Mouse (Mus musculus) heart, embryonic 10.5 days (tissue): ENCODE measurements around the gene Accsl. TPM values are rescaled to one million over a fixed set of nuclear protein-coding genes. Genes with fewer than 3 reads are reported as not detected.

Source experiments
- DNase-seq: peaks from one replicate; pipeline ENCODE4 v3.0.0-alpha.2; 2017; ENCODE audit warnings: low spot score
- H3K27ac ChIP-seq: fragments of 300-500 bp; sonication (generic); 2 replicates; pipeline ENCODE4 v1.5.1; 2016; ENCODE audit warnings: mild to moderate bottlenecking
- H3K27me3 ChIP-seq: fragments of 300-500 bp; sonication (generic); 2 replicates; pipeline ENCODE4 v1.6.1; 2016; ENCODE audit warnings: mild to moderate bottlenecking; ENCODE audit not compliant: poor library complexity, insufficient read depth, severe bottlenecking
- H3K36me3 ChIP-seq: fragments of 300-500 bp; sonication (generic); 2 replicates; pipeline ENCODE4 v1.6.1; 2016; ENCODE audit warnings: mild to moderate bottlenecking, moderate library complexity
- H3K4me1 ChIP-seq: fragments of 300-500 bp; sonication (generic); 2 replicates; pipeline ENCODE4 v1.6.1; 2016; ENCODE audit warnings: mild to moderate bottlenecking
- H3K4me3 ChIP-seq: fragments of 300-500 bp; sonication (generic); 2 replicates; pipeline ENCODE4 v1.5.1; 2016; ENCODE audit warnings: mild to moderate bottlenecking, moderate library complexity
- H3K9me3 ChIP-seq: fragments of 300-500 bp; sonication (generic); 2 replicates; pipeline ENCODE4 v1.6.1; 2016; ENCODE audit warnings: mild to moderate bottlenecking, moderate library complexity
- WGBS: fragments of 180-500 bp; shearing (Covaris S2); methylation state at CpG from one replicate; pipeline ENCODE4 v1.1.7; 2016; 5-methylcytosine and 5-hydroxymethylcytosine counted together
- polyA plus RNA-seq: library from polyadenylated mRNA; unstranded; fragments of >200 nt; fragmentation: Nextera tagmentation; extraction: Ambion mirVana; gene quantifications from 2 replicates; pipeline ENCODE4 v1.2.1, GENCODE M21; 2016

Accsl gene
- polyA plus RNA-seq, 1 experiment from 2014 or later, result not detected

DNA sequence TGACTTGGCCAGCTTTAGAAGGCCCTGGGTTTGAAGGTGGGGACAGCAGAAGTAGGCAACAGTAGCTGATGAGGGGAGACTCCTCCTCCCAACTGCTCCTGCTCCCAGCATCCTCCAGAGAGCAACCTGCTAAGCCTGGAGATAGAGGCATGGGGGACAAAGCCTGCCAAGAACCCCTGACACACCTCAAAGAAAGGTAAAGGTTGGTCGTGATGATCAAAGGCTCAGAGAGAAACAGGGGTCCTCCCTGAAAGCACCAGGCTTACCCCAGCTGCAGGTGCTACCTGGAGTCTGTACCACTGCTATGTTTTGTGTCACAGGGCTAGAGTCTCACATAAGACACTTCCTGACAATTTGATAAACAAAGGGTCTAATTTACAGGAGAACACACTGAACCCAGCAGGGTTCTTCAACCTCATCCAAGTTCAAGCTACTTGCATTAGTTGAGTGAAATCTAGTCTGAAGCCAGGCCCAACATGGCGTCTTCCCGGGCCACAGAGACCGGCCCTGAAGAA lies 2.5 kb upstream of the Accsl start:
- Histone ChIP-seq H3K27me3 (0 out of 2 replicates have a peak, but pooled peaks cover 12% of the 10 kb centered on the region), H3K4me1 (peaks cover 24% of the 10 kb centered on the region), H3K4me3 (no peak overlapping the region), H3K9me3 (no peaks in the 10 kb centered on the region), H3K36me3 (no peaks in the 10 kb centered on the region), H3K27ac (no peak overlapping the region)
- no peak for DNase-seq
- WGBS, result 83% methylated on average over 4 of the region's 4 CpGs

DNA sequence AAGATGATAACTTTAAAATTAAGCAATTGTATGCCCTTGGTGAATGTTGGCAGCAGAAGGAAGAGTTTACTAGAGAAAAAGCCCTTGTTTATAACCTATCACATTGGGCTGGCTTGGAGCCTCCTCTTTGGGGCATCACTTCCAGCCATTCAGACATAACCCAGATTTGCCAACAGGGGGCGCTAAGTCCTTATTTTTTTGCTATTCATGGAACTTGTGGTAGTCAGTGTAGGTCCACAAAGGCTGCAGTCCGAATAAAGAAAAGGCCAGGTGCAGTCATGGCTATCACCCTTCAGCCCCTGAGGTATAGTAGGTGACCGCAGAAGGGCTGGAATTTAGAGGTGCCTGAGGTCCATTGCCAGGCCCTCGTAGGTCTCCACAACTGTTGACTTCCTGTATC lies 1.9 kb upstream of the Accsl start:
- WGBS, result 45% methylated on average over 4 of the region's 4 CpGs
- H3K27me3 ChIP-seq, result 0 out of 2 replicates have a peak, but pooled peaks cover 18% of the 10 kb centered on the region
- H3K4me3 ChIP-seq, result no peak overlapping the region
- H3K36me3 ChIP-seq, result no peaks in the 10 kb centered on the region
- DNase-seq, result peak; percentile 80
- H3K27ac ChIP-seq, result no peak overlapping the region
- no peaks in the 10 kb centered on the region for H3K9me3 ChIP-seq
- peaks cover 22% of the 10 kb centered on the region for H3K4me1 ChIP-seq

DNA sequence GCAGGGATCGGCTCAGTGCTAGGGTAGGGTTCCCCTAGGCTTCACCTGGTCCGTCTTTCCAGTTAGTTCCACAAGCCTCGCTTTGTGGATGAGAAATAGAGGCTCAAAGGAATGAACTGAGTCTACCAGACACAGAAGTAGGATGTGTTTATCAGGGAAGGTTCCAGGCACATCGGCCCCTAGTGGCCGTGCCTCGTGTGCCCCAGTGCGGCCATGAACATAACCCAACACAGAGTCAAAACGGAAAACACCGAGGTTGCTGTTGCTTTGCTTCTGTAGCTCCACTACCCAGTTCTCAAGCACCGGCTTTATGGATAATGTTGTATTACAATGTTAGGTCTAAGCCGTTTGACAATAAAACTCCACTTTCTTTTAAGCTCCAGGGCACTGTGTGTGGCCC lies 391 bp downstream of the Accsl start:
- H3K27me3 ChIP-seq, result 0 out of 2 replicates have a peak, but pooled peaks cover 19% of the 10 kb centered on the region
- 80% methylated on average over 11 of the region's 11 CpGs for WGBS
- DNase-seq, result no peak
- H3K36me3 ChIP-seq, result no peaks in the 10 kb centered on the region
- no peaks in the 10 kb centered on the region for H3K9me3 ChIP-seq
- no peak overlapping the region for H3K4me3 ChIP-seq
- peaks cover 9% of the 10 kb centered on the region for H3K4me1 ChIP-seq
- H3K27ac ChIP-seq, result no peak overlapping the region

DNA sequence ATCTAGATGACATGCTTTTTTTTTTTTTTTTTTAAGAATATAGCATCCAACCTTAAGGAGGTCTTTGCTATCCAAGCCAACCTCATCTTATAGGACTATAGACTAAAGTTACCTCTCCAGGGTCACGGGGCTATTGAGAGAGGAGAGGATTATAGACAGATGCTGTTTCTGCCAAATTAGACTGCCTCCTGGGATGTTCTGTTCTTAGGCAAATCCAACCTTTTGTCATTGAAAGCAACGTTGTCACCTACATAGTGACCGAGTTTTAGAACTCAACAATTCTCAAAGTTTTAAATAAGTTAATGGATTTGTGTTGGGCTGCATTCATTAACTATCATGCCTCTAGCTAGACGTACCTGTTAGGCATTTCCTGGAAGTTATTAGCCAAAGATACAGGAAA lies 5.7 kb downstream of the Accsl start:
- Histone ChIP-seq H3K27me3 (peaks cover 24% of the 10 kb centered on the region; the same call in 1 of the 2 replicates), H3K4me3 (no peak overlapping the region), H3K9me3 (no peaks in the 10 kb centered on the region), H3K36me3 (no peaks in the 10 kb centered on the region), H3K27ac (no peak overlapping the region), H3K4me1 (no peaks in the 10 kb centered on the region)
- WGBS, result 68% methylated on average over 4 of the region's 4 CpGs
- no peak for DNase-seq

DNA sequence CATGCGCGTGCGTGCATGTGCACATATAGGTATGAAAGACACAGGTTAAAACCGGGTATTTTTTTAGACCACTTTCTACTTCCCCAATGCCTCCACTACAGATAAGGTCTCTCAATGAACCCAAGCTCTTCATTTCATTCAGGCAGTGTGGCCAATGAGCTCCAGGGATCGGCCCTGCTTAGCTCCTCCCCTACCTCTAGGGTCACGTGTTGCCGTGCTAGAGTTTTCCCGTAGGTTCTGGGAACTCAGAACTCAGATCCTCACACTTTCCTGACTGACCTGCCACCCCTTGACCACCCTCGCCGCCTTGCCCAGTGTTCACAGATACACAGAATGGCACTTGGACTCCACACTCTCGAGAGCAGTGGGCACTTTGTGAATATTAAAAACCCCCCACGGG lies 10.1 kb downstream of the Accsl start:
- Histone ChIP-seq H3K4me1 (peaks cover 8% of the 10 kb centered on the region; the same call in 1 of the 2 replicates), H3K4me3 (no peak overlapping the region), H3K9me3 (no peaks in the 10 kb centered on the region), H3K36me3 (no peaks in the 10 kb centered on the region), H3K27me3 (peaks cover 13% of the 10 kb centered on the region; the same call in 1 of the 2 replicates), H3K27ac (no peak overlapping the region)
- DNase-seq, result no peak
- whole genome bisulfite sequencing, result 65% methylated on average over 12 of the region's 12 CpGs

DNA sequence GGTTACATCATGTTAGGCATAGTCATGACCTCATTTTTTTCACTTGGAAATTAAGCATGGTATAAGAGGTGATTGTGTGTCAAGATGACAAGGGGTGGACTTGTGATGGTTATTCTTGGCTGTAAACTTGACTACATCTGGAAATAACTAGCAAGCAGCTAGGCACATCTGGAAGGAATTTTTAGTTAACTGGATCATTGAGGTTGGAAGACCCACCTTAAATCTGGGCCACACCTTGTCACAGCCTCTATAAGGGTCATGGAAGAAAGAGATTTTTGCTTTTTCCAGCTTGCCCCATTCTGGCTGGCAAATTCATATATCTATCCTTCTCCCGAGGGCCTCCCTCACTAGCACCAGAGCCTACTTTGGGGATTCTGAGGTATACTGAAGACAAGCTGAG lies 17.7 kb downstream of the Accsl start:
- 68% methylated on average over 1 of the region's 1 CpGs for WGBS

DNA sequence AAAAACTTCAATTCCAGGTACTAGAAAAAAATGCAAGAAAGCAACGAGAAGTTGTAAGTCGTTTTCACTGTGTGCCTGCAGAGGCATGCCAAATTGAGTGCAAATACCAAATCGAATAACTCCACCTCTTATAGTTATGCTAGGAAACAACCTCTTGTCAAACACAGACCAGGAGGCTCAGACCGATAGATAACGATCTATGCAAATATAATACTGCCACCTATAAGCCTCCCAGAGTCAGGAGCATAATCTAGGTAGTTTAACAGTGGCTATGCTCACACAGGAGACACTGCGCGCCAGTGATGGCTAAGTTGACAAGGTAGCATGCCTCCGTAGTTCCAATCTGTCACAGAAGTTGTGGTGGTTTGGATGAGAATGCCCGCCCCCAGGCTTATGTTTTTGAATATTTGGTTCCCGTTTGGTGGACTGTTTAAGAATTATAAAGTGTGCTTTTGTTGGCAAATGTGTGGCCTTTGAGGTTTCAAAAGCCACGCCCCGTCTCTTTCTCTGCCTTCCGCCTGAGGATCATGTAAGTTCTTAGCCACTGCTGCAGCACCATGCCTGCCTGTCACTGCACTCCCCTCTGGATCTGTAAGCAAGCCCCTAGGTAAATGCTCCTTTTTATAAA lies 18.5 kb downstream of the Accsl start:
- no peak overlapping the region for H3K27ac ChIP-seq
- H3K4me3 ChIP-seq, result peak overlapping the region; percentile 71
- no peak for DNase-seq
- H3K9me3 ChIP-seq, result no peaks in the 10 kb centered on the region
- no peaks in the 10 kb centered on the region for H3K27me3 ChIP-seq
- H3K4me1 ChIP-seq, result peaks cover 20% of the 10 kb centered on the region
- 49% methylated on average over 13 of the region's 13 CpGs for WGBS
- peaks cover 18% of the 10 kb centered on the region; the same call in 1 of the 2 replicates for H3K36me3 ChIP-seq

More for the DNA sequence above, 17.7 kb downstream of the Accsl start:
- H3K9me3 ChIP-seq, result no peaks in the 10 kb centered on the region
- H3K27me3 ChIP-seq, result no peaks in the 10 kb centered on the region
- DNase-seq, result no peak
- H3K27ac ChIP-seq, result no peak overlapping the region
- H3K4me1 ChIP-seq, result peaks cover 27% of the 10 kb centered on the region
- no peak overlapping the region for H3K4me3 ChIP-seq
- 0 out of 2 replicates have a peak, but pooled peaks cover 10% of the 10 kb centered on the region for H3K36me3 ChIP-seq

DNA sequence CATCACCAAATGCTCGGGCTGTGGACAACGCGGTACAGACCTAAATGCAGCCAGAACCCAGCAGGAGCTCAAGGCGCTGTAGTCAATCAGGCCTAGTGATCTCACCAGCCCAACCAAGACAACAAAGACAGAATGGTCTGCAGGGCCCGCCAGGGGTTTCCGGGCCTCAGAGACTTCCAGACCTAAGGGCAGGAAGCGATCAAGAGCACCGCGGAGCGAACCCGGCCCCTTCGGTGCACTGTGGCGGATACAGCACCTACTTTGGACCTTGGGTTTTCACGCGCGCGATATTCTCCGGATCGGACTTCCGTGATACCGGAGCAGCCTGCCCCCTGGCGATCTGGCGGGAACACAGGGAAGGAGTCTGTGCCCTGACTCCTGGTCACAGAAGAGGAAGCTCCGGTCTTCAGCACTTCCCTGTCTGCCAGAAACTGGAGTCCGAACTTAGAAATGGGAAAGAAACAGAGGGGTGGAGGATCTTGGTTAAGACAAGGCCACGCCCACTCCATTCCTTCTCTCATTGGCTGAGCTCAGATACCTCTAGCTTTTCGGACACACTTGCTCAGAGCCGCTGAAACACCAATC lies 19.4 kb downstream of the Accsl start, which contains the start of gene Accs:
Gene Accs, minus strand, starts transcription at position 439 of the 585 bp plus-strand sequence.
- H3K4me3 ChIP-seq, result peak within 1 kb of the TSS; percentile 71
- H3K27ac ChIP-seq, result peak within 1 kb of the TSS; percentile 92
- no peaks in the 10 kb centered on the region for H3K9me3 ChIP-seq
- H3K36me3 ChIP-seq, result peaks cover 26% of the 10 kb centered on the region
- WGBS, result under 1% methylated on average over 28 of the region's 28 CpGs
- peaks cover 19% of the 10 kb centered on the region for H3K4me1 ChIP-seq
- no peaks in the 10 kb centered on the region for H3K27me3 ChIP-seq
- DNase-seq, result peak; percentile 92

DNA sequence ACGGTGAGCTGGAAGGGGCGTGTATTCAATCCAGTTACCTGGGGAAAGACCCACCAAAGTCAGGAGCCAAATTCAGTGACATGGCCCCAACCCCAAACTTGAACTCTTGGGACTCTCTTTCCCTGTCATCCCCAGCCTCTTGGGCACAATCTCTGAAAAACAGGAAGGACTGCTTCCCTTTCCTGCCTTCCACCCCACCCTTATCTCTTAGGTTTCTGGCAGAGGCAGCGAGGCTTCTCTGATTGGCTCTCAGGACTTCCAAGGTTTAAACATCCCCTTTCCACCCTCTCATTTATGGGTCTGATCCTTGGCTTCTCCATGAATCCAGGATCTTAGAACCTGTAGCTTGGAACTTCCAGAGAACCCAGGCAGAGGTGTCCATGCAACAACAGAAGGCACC lies 27.6 kb downstream of the Accsl start:
- no peaks in the 10 kb centered on the region for H3K27me3 ChIP-seq
- peaks cover 88% of the 10 kb centered on the region for H3K36me3 ChIP-seq
- 87% methylated on average over 3 of the region's 3 CpGs for WGBS
- H3K4me3 ChIP-seq, result no peak overlapping the region
- H3K9me3 ChIP-seq, result no peaks in the 10 kb centered on the region
- H3K4me1 ChIP-seq, result peaks cover 11% of the 10 kb centered on the region
- no peak for DNase-seq
- no peak overlapping the region for H3K27ac ChIP-seq

DNA sequence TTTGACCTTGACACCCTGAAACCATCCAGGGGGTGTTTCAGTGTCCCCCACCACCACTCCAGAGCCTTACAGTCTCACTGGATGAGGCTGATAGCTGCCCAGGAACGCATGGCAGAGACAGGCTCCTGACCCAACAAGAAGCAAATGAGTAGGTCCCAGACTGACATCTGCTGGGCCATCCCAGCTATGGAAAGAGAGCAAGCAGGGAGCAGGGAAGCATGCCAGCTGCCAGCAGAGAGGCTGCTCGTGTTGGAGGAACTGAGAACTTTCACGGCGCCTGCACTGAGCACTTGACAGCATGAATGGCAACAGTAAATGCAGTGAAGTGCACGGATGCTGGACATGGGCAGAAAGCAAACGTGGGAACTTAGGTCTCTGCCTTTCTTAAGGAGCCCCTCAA lies 28.8 kb downstream of the Accsl start:
- Histone ChIP-seq H3K36me3 (peaks cover 87% of the 10 kb centered on the region), H3K9me3 (no peaks in the 10 kb centered on the region), H3K4me1 (peaks cover 16% of the 10 kb centered on the region), H3K27me3 (no peaks in the 10 kb centered on the region), H3K4me3 (no peak overlapping the region), H3K27ac (no peak overlapping the region)
- no peak for DNase-seq
- WGBS, result 75% methylated on average over 6 of the region's 6 CpGs

DNA sequence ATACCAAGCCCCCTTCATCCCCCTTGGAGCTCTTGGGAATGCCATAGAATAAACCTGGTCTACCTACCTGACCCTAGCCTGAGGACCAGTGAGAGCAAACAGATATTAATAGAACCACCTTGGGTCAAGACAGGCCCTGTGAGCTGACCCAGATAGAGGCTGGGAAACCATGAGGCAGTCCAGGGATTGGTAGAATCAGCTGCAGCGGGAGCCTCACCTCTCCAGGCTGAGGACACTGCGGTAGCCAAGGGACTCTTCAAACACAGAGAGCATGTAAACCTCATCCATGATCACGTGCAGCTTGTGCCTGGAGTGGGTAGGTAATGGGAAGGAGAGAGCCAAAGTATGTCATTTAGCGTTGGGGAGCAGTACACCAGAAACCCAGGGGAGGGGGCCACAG lies 30.0 kb downstream of the Accsl start:
- no peaks in the 10 kb centered on the region for H3K9me3 ChIP-seq
- no peaks in the 10 kb centered on the region for H3K27me3 ChIP-seq
- 91% methylated on average over 4 of the region's 4 CpGs for WGBS
- no peak overlapping the region for H3K4me3 ChIP-seq
- H3K36me3 ChIP-seq, result peaks cover 85% of the 10 kb centered on the region
- DNase-seq, result no peak
- peaks cover 16% of the 10 kb centered on the region for H3K4me1 ChIP-seq
- H3K27ac ChIP-seq, result no peak overlapping the region

DNA sequence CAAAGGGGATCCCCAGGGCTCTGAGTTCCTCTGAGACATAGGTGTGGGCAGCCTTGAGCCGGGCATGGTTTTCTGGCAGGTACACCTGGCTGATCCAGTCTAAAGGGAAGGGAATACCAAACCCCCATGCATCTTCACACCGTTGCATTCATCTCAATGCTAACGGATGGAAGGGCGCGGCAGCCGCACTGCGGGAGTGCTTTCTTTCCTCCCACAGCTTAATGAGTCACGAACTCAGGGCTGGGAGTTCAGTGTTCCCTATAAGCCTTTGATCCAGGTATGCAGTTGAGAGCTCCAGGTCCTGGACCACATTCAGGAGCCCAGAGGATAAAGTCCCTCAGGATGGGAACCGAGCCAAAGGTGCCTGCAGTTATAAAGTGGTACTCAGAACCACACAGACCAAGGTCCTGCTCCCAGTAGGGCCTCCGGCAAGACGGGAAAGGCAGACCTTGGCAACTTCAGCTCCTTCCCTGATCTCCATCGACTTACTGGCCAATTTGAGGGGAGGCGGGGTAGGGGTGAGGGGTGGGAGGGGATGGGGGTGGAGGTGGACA lies 32.6 kb downstream of the Accsl start:
- Histone ChIP-seq H3K9me3 (no peaks in the 10 kb centered on the region), H3K27me3 (no peaks in the 10 kb centered on the region), H3K4me1 (peaks cover 5% of the 10 kb centered on the region; the same call in 1 of the 2 replicates), H3K4me3 (no peak overlapping the region), H3K27ac (no peak overlapping the region), H3K36me3 (peaks cover 60% of the 10 kb centered on the region)
- WGBS, result 68% methylated on average over 13 of the region's 13 CpGs
- no peak for DNase-seq

DNA sequence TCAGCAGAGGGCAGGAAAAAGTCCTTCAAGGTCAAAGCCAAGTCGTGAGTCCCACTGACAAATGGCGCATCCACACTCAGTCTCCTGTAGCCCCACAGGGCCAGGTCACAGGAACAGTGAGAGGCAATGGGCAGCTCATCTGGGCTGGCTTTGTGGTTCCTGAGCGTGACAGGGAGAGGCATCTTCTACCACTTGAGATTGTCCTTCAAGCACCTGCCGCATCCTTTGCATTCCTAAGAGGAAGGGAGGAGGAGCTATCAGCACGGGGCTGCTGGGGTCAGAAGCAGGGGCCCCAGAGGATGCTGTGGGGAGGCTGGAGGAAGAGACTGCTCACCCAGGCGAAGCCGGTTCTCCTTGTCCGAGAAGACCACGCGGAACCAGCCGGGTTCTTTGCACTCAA lies 33.4 kb downstream of the Accsl start:
- H3K4me1 ChIP-seq, result peaks cover 5% of the 10 kb centered on the region; the same call in 1 of the 2 replicates
- DNase-seq, result no peak
- H3K36me3 ChIP-seq, result peaks cover 53% of the 10 kb centered on the region
- no peaks in the 10 kb centered on the region for H3K9me3 ChIP-seq
- H3K4me3 ChIP-seq, result no peak overlapping the region
- no peaks in the 10 kb centered on the region for H3K27me3 ChIP-seq
- no peak overlapping the region for H3K27ac ChIP-seq
- 64% methylated on average over 11 of the region's 11 CpGs for WGBS
